ENCODE assay signal across 8 mouse cellular contexts in genomic region chr7:90456149-90456844, GRCm38 (mm10). TPM values are rescaled to one million over a fixed set of nuclear protein-coding genes. Genes with fewer than 3 reads are reported as not detected.
A peak's percentile ranks its signal among the peaks of the same experiment; 100 is the strongest.
DNase-seq lines count a peak whose midpoint lies in the region; ATAC-seq lines count a peak whose summit lies in the region.

No protein-coding gene starts in this region.

- WGBS in forebrain, embryonic 16.5 days, result 34% methylated on average over 7 of the region's 7 CpGs
- WGBS in liver, embryonic 16.5 days (ENCODE audit: insufficient replicate concordance), result 18% methylated on average over 7 of the region's 7 CpGs

- peak overlapping the region; percentile 72 for H3K9ac ChIP-seq in forebrain, embryonic 16.5 days (replicated peaks; ENCODE audit: low read depth, low read length)
- H3K9ac ChIP-seq in liver, embryonic 16.5 days (ENCODE audit: low read depth, low read length), result peak overlapping the region; percentile 21; the same call in 1 of the 2 replicates

- peak overlapping the region; percentile 83; the same call in 1 of the 2 replicates for H3K27ac ChIP-seq in forebrain, embryonic 16.5 days (ENCODE audit: low read length)
- H3K27ac ChIP-seq in liver, embryonic 16.5 days (ENCODE audit: low read length), result no peak overlapping the region

- peak; percentile 60 for DNase-seq in A20 (ENCODE audit: low read depth, low spot score)
- no peak for DNase-seq in urinary bladder, postnatal 10 days (ENCODE audit: low spot score)
- no peak for DNase-seq in spleen, adult 18-20 months
- no peak for DNase-seq in frontal cortex, adult 2 months (ENCODE audit: extremely low spot score in 1 of 2, low spot score in 1 of 2)

- H3K4me2 ChIP-seq in forebrain, embryonic 16.5 days (ENCODE audit: low read length), result peak overlapping the region; percentile 52
- H3K4me2 ChIP-seq in liver, embryonic 16.5 days (ENCODE audit: low read depth, low read length), result peak overlapping the region; percentile 87

- peaks cover 36% of the 10 kb centered on the region for H3K4me1 ChIP-seq in erythroblast, embryonic 14.5 days (ENCODE audit: control insufficient read depth)
- peaks cover 13% of the 10 kb centered on the region for H3K4me1 ChIP-seq in forebrain, embryonic 16.5 days (replicated peaks; ENCODE audit: control insufficient read depth, insufficient read depth, low read length)
- H3K4me1 ChIP-seq in liver, embryonic 16.5 days (ENCODE audit: control insufficient read depth, low read depth, low read length), result peaks cover 11% of the 10 kb centered on the region

- H3K4me3 ChIP-seq in erythroblast, embryonic 14.5 days (replicated peaks), result peak overlapping the region; percentile 82
- peak overlapping the region; percentile 88 for H3K4me3 ChIP-seq in forebrain, embryonic 16.5 days (replicated peaks; ENCODE audit: low read length)
- H3K4me3 ChIP-seq in liver, embryonic 16.5 days (ENCODE audit: low read depth, low read length), result peak overlapping the region; percentile 84

- peaks cover 7% of the 10 kb centered on the region; the same call in 1 of the 2 replicates for H3K27me3 ChIP-seq in erythroblast, embryonic 14.5 days (ENCODE audit: control insufficient read depth)
- no peaks in the 10 kb centered on the region for H3K27me3 ChIP-seq in forebrain, embryonic 16.5 days (replicated peaks; ENCODE audit: control insufficient read depth, insufficient read depth, low read length)
- H3K27me3 ChIP-seq in liver, embryonic 16.5 days (ENCODE audit: control insufficient read depth, insufficient read depth, low read depth, low read length), result no peaks in the 10 kb centered on the region

- peaks cover 39% of the 10 kb centered on the region for H3K36me3 ChIP-seq in erythroblast, embryonic 14.5 days (ENCODE audit: control insufficient read depth)
- H3K36me3 ChIP-seq in forebrain, embryonic 16.5 days (ENCODE audit: control insufficient read depth, insufficient read depth), result peaks cover 6% of the 10 kb centered on the region; the same call in 1 of the 2 replicates
- H3K36me3 ChIP-seq in liver, embryonic 16.5 days (ENCODE audit: control insufficient read depth, insufficient read depth), result no peaks in the 10 kb centered on the region; the same call in none of the 2 replicates

- no peaks in the 10 kb centered on the region for H3K9me3 ChIP-seq in erythroblast, embryonic 14.5 days (ENCODE audit: control insufficient read depth, low read length)
- no peaks in the 10 kb centered on the region for H3K9me3 ChIP-seq in forebrain, embryonic 16.5 days (ENCODE audit: control insufficient read depth, low read length)
- H3K9me3 ChIP-seq in liver, embryonic 16.5 days (replicated peaks; ENCODE audit: control insufficient read depth, low read length), result no peaks in the 10 kb centered on the region

- ATAC-seq in erythroblast, adult 5-6 weeks (replicated peaks; ENCODE audit: low FRiP score, poor library complexity, severe bottlenecking), result no peak
- ATAC-seq in forebrain, embryonic 16.5 days, result no peak
- no peak for ATAC-seq in liver, embryonic 16.5 days (ENCODE audit: low read depth)

RNA-seq across cellular contexts. Expression of gene Tmem126a, which starts 0.7 kb away (rescaled TPM):
- 0.65 and 0.98 TPM in 2 replicates for polyA plus RNA-seq in erythroblast, embryonic 14.5 days (2012)
- total RNA-seq in erythroblast, adult 5-6 weeks (2015; ENCODE audit: low replicate concordance), result 2.7 and 8.8 TPM in 2 replicates
- 4.9 and 7.2 TPM in 2 replicates for total RNA-seq in erythroblast, adult 5-6 weeks (2017; ENCODE audit: low replicate concordance)
- 109 and 112 TPM in 2 replicates for polyA plus RNA-seq in forebrain, embryonic 16.5 days (2015; fragmentation: Nextera tagmentation; extraction: Ambion mirVana)
- 39.7 and 44.2 TPM in 2 replicates for polyA plus RNA-seq in liver, embryonic 16.5 days (2015; fragmentation: Nextera tagmentation; extraction: Ambion mirVana)
- polyA plus RNA-seq in frontal cortex, adult 2 months (2012; rRNA removed), result 40.3 and 41.8 TPM in 2 replicates

RNA-seq across cellular contexts. Expression of gene Crebzf, which starts 13.8 kb away (rescaled TPM):
- polyA plus RNA-seq in erythroblast, embryonic 14.5 days (2012), result 2.9 and 3.1 TPM in 2 replicates
- total RNA-seq in erythroblast, adult 5-6 weeks (2015; ENCODE audit: low replicate concordance), result 66.3 and 72.1 TPM in 2 replicates
- total RNA-seq in erythroblast, adult 5-6 weeks (2017; ENCODE audit: low replicate concordance), result 54.6 and 56.1 TPM in 2 replicates
- polyA plus RNA-seq in forebrain, embryonic 16.5 days (2015; fragmentation: Nextera tagmentation; extraction: Ambion mirVana), result 29.1 and 31.5 TPM in 2 replicates
- 5.0 and 5.6 TPM in 2 replicates for polyA plus RNA-seq in liver, embryonic 16.5 days (2015; fragmentation: Nextera tagmentation; extraction: Ambion mirVana)
- polyA plus RNA-seq in frontal cortex, adult 2 months (2012; rRNA removed), result 126 and 139 TPM in 2 replicates

RNA-seq across cellular contexts. Expression of gene Tmem126b, which starts 19.5 kb away (rescaled TPM):
- polyA plus RNA-seq in erythroblast, embryonic 14.5 days (2012), result 0.23 and 0.31 TPM in 2 replicates
- total RNA-seq in erythroblast, adult 5-6 weeks (2015; ENCODE audit: low replicate concordance), result 4.6 and 7.1 TPM in 2 replicates
- total RNA-seq in erythroblast, adult 5-6 weeks (2017; ENCODE audit: low replicate concordance), result 3.2 and 5.6 TPM in 2 replicates
- polyA plus RNA-seq in forebrain, embryonic 16.5 days (2015; fragmentation: Nextera tagmentation; extraction: Ambion mirVana), result 32.0 and 36.2 TPM in 2 replicates
- 11.2 and 12.1 TPM in 2 replicates for polyA plus RNA-seq in liver, embryonic 16.5 days (2015; fragmentation: Nextera tagmentation; extraction: Ambion mirVana)
- polyA plus RNA-seq in frontal cortex, adult 2 months (2012; rRNA removed), result 22.5 and 24.5 TPM in 2 replicates

RNA-seq across cellular contexts. Expression of gene Dlg2, which starts 20.2 kb away (rescaled TPM):
- polyA plus RNA-seq in erythroblast, embryonic 14.5 days (2012), result 0.02 TPM in 1 of 2 replicates, not detected in the other
- 0.21 and 1.2 TPM in 2 replicates for total RNA-seq in erythroblast, adult 5-6 weeks (2015; ENCODE audit: low replicate concordance)
- total RNA-seq in erythroblast, adult 5-6 weeks (2017; ENCODE audit: low replicate concordance), result 0.60 TPM in 1 of 2 replicates, not detected in the other
- polyA plus RNA-seq in forebrain, embryonic 16.5 days (2015; fragmentation: Nextera tagmentation; extraction: Ambion mirVana), result 26.2 and 38.4 TPM in 2 replicates
- polyA plus RNA-seq in liver, embryonic 16.5 days (2015; fragmentation: Nextera tagmentation; extraction: Ambion mirVana), result 0.35 and 0.51 TPM in 2 replicates
- 139 and 141 TPM in 2 replicates for polyA plus RNA-seq in frontal cortex, adult 2 months (2012; rRNA removed)

RNA-seq across cellular contexts. Expression of gene Ccdc89, which starts 29.9 kb away (rescaled TPM):
- not detected in 2 replicates for polyA plus RNA-seq in erythroblast, embryonic 14.5 days (2012)
- not detected in 2 replicates for total RNA-seq in erythroblast, adult 5-6 weeks (2015; ENCODE audit: low replicate concordance)
- total RNA-seq in erythroblast, adult 5-6 weeks (2017; ENCODE audit: low replicate concordance), result not detected in 2 replicates
- polyA plus RNA-seq in forebrain, embryonic 16.5 days (2015; fragmentation: Nextera tagmentation; extraction: Ambion mirVana), result 1.3 and 1.5 TPM in 2 replicates
- polyA plus RNA-seq in liver, embryonic 16.5 days (2015; fragmentation: Nextera tagmentation; extraction: Ambion mirVana), result 0.12 and 0.18 TPM in 2 replicates
- 0.62 and 0.67 TPM in 2 replicates for polyA plus RNA-seq in frontal cortex, adult 2 months (2012; rRNA removed)

Comparison
In these comparisons a context has a peak if more than half of its experiments do, and no peak if none do; other contexts are left out.
1. RNA of gene Tmem126a, which starts 0.7 kb away (polyA plus RNA-seq): 109 to 112 TPM in forebrain, embryonic 16.5 days, 40.3 to 41.8 TPM in frontal cortex, adult 2 months and 39.7 to 44.2 TPM in liver, embryonic 16.5 days; 0.65 to 0.98 TPM in erythroblast, embryonic 14.5 days; every median in the first group is over 10 times any median in the second.
2. Peak in every context shown above with its lines, with median percentiles within 50 percentile points of each other: H3K4me3 ChIP-seq.